Comparison of ENCODE assay signal across 26 mouse cellular contexts in genomic region chr6:51790693-51791092, GRCm38 (mm10).
DNase-seq lines count a peak whose midpoint lies in the region; ATAC-seq and TF ChIP-seq lines count a peak whose summit lies in the region.
"Had no signal": no experiment of that assay in that cellular context is flagged by ENCODE, and none has a peak within 500 bp of the region (broad histone marks: within the 10 kb centered on the region; RNA-seq: fewer than 3 reads in every experiment).

No protein-coding gene starts in this region.

- no peak overlapping the region for H3K9ac ChIP-seq in hindbrain, embryonic 13.5 days
- no peak overlapping the region for H3K9ac ChIP-seq in hindbrain, embryonic 11.5 days (ENCODE audit: low read depth, low read length)
- no peak overlapping the region for H3K9ac ChIP-seq in hindbrain, embryonic 15.5 days
- no peak overlapping the region for H3K9ac ChIP-seq in midbrain, embryonic 13.5 days (replicated peaks)
- H3K9ac ChIP-seq in neural tube, embryonic 15.5 days (replicated peaks), result no peak overlapping the region
- H3K9ac ChIP-seq: liver, embryonic 12.5 days; liver, postnatal 0 days had no signal

- ATAC-seq in hindbrain, embryonic 13.5 days (ENCODE audit: low FRiP score), result no peak
- no peak for ATAC-seq in hindbrain, embryonic 11.5 days (ENCODE audit: low FRiP score)
- ATAC-seq in hindbrain, embryonic 15.5 days (ENCODE audit: low FRiP score, low read depth), result no peak
- no peak for ATAC-seq in midbrain, embryonic 13.5 days
- peak; percentile 22; the same call in 1 of the 2 replicates for ATAC-seq in neural tube, embryonic 15.5 days (ENCODE audit: low FRiP score)
- ATAC-seq: CD4-positive, CD25-positive, alpha-beta regulatory T cell, adult 4 months; intestine, embryonic 16.5 days; liver, embryonic 12.5 days; liver, postnatal 0 days had no signal

- H3K27me3 ChIP-seq in hindbrain, embryonic 13.5 days, result no peaks in the 10 kb centered on the region
- H3K27me3 ChIP-seq in hindbrain, embryonic 11.5 days (ENCODE audit: control insufficient read depth, insufficient read depth, low read length), result no peaks in the 10 kb centered on the region
- no peaks in the 10 kb centered on the region for H3K27me3 ChIP-seq in hindbrain, embryonic 15.5 days
- H3K27me3 ChIP-seq in midbrain, embryonic 13.5 days, result no peaks in the 10 kb centered on the region
- H3K27me3 ChIP-seq in neural tube, embryonic 15.5 days (replicated peaks), result peaks cover 3% of the 10 kb centered on the region; the same call in 1 of the 2 replicates
- H3K27me3 ChIP-seq in cerebellum, adult 2 months (ENCODE audit: control insufficient read depth, insufficient read depth, low read length), result no peaks in the 10 kb centered on the region

- no peak overlapping the region for H3K4me2 ChIP-seq in hindbrain, embryonic 13.5 days
- no peak overlapping the region for H3K4me2 ChIP-seq in hindbrain, embryonic 11.5 days (replicated peaks; ENCODE audit: low read depth, low read length)
- H3K4me2 ChIP-seq in hindbrain, embryonic 15.5 days, result no peak overlapping the region
- H3K4me2 ChIP-seq in midbrain, embryonic 13.5 days (replicated peaks), result no peak overlapping the region
- H3K4me2 ChIP-seq in neural tube, embryonic 15.5 days, result peak overlapping the region; percentile 13
- H3K4me2 ChIP-seq: heart, embryonic 11.5 days; liver, embryonic 12.5 days had no signal

- no peaks in the 10 kb centered on the region for H3K36me3 ChIP-seq in hindbrain, embryonic 13.5 days
- H3K36me3 ChIP-seq in hindbrain, embryonic 11.5 days (ENCODE audit: control insufficient read depth, insufficient read depth, low read length), result no peaks in the 10 kb centered on the region
- H3K36me3 ChIP-seq in hindbrain, embryonic 15.5 days, result no peaks in the 10 kb centered on the region
- no peaks in the 10 kb centered on the region for H3K36me3 ChIP-seq in midbrain, embryonic 13.5 days
- H3K36me3 ChIP-seq in neural tube, embryonic 15.5 days, result no peaks in the 10 kb centered on the region
- H3K36me3 ChIP-seq: liver, embryonic 12.5 days had no signal

- H3K9me3 ChIP-seq in hindbrain, embryonic 13.5 days, result no peaks in the 10 kb centered on the region
- H3K9me3 ChIP-seq in hindbrain, embryonic 11.5 days (ENCODE audit: control insufficient read depth, low read length), result no peaks in the 10 kb centered on the region
- H3K9me3 ChIP-seq in hindbrain, embryonic 15.5 days, result no peaks in the 10 kb centered on the region
- no peaks in the 10 kb centered on the region for H3K9me3 ChIP-seq in midbrain, embryonic 13.5 days
- H3K9me3 ChIP-seq in neural tube, embryonic 15.5 days (replicated peaks), result no peaks in the 10 kb centered on the region
- H3K9me3 ChIP-seq: liver, embryonic 12.5 days; megakaryocyte, embryonic 14.5 days had no signal

- H3K4me3 ChIP-seq in hindbrain, embryonic 13.5 days, result no peak overlapping the region
- H3K4me3 ChIP-seq in hindbrain, embryonic 11.5 days (ENCODE audit: low read depth, low read length), result no peak overlapping the region
- H3K4me3 ChIP-seq in hindbrain, embryonic 15.5 days, result no peak overlapping the region
- no peak overlapping the region for H3K4me3 ChIP-seq in midbrain, embryonic 13.5 days (replicated peaks)
- H3K4me3 ChIP-seq in neural tube, embryonic 15.5 days (replicated peaks), result no peak overlapping the region
- no peak overlapping the region for H3K4me3 ChIP-seq in cerebellum, adult 2 months (replicated peaks; ENCODE audit: insufficient read depth, low read depth, low read length)
- H3K4me3 ChIP-seq: erythroblast, embryonic 14.5 days; liver, embryonic 12.5 days; megakaryocyte, embryonic 14.5 days had no signal

- no peak for TF ChIP-seq CTCF in cerebellum, adult 2 months (IDR thresholded peaks at IDR 0.05; ENCODE audit: borderline replicate concordance, insufficient read depth, low read depth, low read length)

- peaks cover 15% of the 10 kb centered on the region for H3K4me1 ChIP-seq in hindbrain, embryonic 13.5 days (replicated peaks)
- no peaks in the 10 kb centered on the region for H3K4me1 ChIP-seq in hindbrain, embryonic 11.5 days (replicated peaks; ENCODE audit: control insufficient read depth, insufficient read depth, low read length)
- peaks cover 12% of the 10 kb centered on the region for H3K4me1 ChIP-seq in hindbrain, embryonic 15.5 days (replicated peaks)
- peaks cover 8% of the 10 kb centered on the region for H3K4me1 ChIP-seq in midbrain, embryonic 13.5 days (replicated peaks)
- peaks cover 34% of the 10 kb centered on the region for H3K4me1 ChIP-seq in neural tube, embryonic 15.5 days
- H3K4me1 ChIP-seq in cerebellum, adult 2 months (ENCODE audit: control insufficient read depth, insufficient read depth, low read length), result no peaks in the 10 kb centered on the region
- H3K4me1 ChIP-seq: liver, embryonic 12.5 days; megakaryocyte, embryonic 14.5 days had no signal

- DNase-seq in hindbrain, embryonic 11.5 days (ENCODE audit: low spot score), result no peak
- DNase-seq in cerebellum, adult 2 months, result no peak
- DNase-seq in heart, postnatal 4 days, result no peak
- DNase-seq: adrenal gland, postnatal 14 days; cerebellum, adult 11 months; cerebellum, adult 9-11 months; gastrocnemius, postnatal 25 days; heart, adult 18-20 months; kidney, adult 8-10 months; kidney, postnatal 4 days; left cerebral cortex, postnatal 4 days; liver, postnatal 0 days; lung, postnatal 4 days; thymus, adult 2 months; thymus, postnatal 4 days had no signal

- peak overlapping the region; percentile 74 for H3K27ac ChIP-seq in hindbrain, embryonic 13.5 days
- H3K27ac ChIP-seq in hindbrain, embryonic 11.5 days (ENCODE audit: low read depth, low read length), result no peak overlapping the region
- peak overlapping the region; percentile 49 for H3K27ac ChIP-seq in hindbrain, embryonic 15.5 days (replicated peaks)
- H3K27ac ChIP-seq in midbrain, embryonic 13.5 days, result peak overlapping the region; percentile 51; the same call in 1 of the 2 replicates
- peak overlapping the region; percentile 38 for H3K27ac ChIP-seq in neural tube, embryonic 15.5 days (replicated peaks)
- H3K27ac ChIP-seq in cerebellum, adult 2 months (ENCODE audit: insufficient read depth, low read length), result no peak overlapping the region
- H3K27ac ChIP-seq: kidney, postnatal 0 days; liver, embryonic 12.5 days had no signal

- TF ChIP-seq POLR2A in cerebellum, adult 2 months (IDR thresholded peaks at IDR 0.05; ENCODE audit: borderline replicate concordance, insufficient read depth, low read length), result no peak

- 72% methylated on average over 7 of the region's 7 CpGs for WGBS in hindbrain, embryonic 13.5 days
- 87% methylated on average over 7 of the region's 7 CpGs for WGBS in hindbrain, embryonic 11.5 days
- WGBS in hindbrain, embryonic 15.5 days, result 56% methylated on average over 7 of the region's 7 CpGs
- 85% methylated on average over 7 of the region's 7 CpGs for WGBS in midbrain, embryonic 13.5 days
- WGBS in neural tube, embryonic 15.5 days, result 52% methylated on average over 7 of the region's 7 CpGs
- 94% methylated on average over 7 of the region's 7 CpGs for WGBS in cerebellum, adult 2 months

Comparison
In these comparisons a context has a peak if more than half of its experiments do, and no peak if none do; other contexts are left out.
1. H3K27ac ChIP-seq: peak in hindbrain, embryonic 13.5 days (single experiment), hindbrain, embryonic 15.5 days (single experiment), midbrain, embryonic 13.5 days (single experiment) and neural tube, embryonic 15.5 days (single experiment); none in hindbrain, embryonic 11.5 days (single experiment) and cerebellum, adult 2 months (single experiment).